ENCODE assay signal across 9 mouse cellular contexts in the genomic region with DNA sequence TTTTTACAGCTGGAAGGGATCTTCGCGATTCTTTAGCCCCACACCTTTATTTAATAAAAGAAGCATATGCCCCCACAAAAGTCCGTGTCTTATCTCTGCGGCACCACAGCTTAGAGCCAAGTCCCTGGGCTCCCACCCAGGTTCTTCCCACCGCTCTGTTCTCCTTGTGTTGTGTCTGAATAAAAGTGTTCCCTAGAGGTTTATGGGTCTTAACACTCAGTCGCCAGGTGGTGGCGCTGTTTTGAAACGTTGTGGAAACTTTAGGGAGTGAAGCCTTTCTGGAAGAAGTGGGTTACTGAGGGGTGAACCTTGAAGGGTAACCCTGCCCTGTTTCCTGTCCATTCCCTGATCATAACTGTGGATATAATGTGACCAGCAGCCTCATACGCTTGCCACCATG.
DNase-seq lines count a peak whose midpoint lies in the region; ATAC-seq lines count a peak whose summit lies in the region.
"Had no signal": no experiment of that assay in that cellular context is flagged by ENCODE, and none has a peak within 500 bp of the region (broad histone marks: within the 10 kb centered on the region; RNA-seq: fewer than 3 reads in every experiment).

No protein-coding gene starts in this region.

- 46% methylated on average over 9 of the region's 9 CpGs for WGBS in limb, embryonic 11.5 days

- H3K27ac ChIP-seq in limb, embryonic 11.5 days (replicated peaks; ENCODE audit: low read depth, low read length), result no peak overlapping the region

- peak; percentile 35 to 54 for DNase-seq in heart, postnatal 10 days
- DNase-seq in heart, adult 11 months, result no peak
- peak; percentile 14 to 15 for DNase-seq in urinary bladder, adult 18-20 months (ENCODE audit: low spot score in 2 of 2)
- no peak for DNase-seq in urinary bladder, postnatal 4 days (ENCODE audit: low spot score in 2 of 2)
- peak; percentile 49 for DNase-seq in limb, embryonic 11.5 days (ENCODE audit: low spot score)
- DNase-seq in T-cell, adult 2 months (ENCODE audit: low spot score), result no peak
- DNase-seq in c-Kit-positive CD71-positive TER-119-positive erythroid progenitor cells, embryonic 14.5 days (ENCODE audit: low spot score), result no peak

- H3K27me3 ChIP-seq in limb, embryonic 11.5 days (ENCODE audit: control insufficient read depth, insufficient read depth, low read length), result no peaks in the 10 kb centered on the region

- no peaks in the 10 kb centered on the region for H3K9me3 ChIP-seq in limb, embryonic 11.5 days (ENCODE audit: control insufficient read depth, low read length)

- no peak overlapping the region for H3K4me2 ChIP-seq in limb, embryonic 11.5 days (ENCODE audit: low read depth, severe bottlenecking)

- no peaks in the 10 kb centered on the region for H3K4me1 ChIP-seq in limb, embryonic 11.5 days (ENCODE audit: control insufficient read depth, insufficient read depth, low read length)

- H3K36me3 ChIP-seq in limb, embryonic 11.5 days (ENCODE audit: control insufficient read depth, insufficient read depth, low read length), result no peaks in the 10 kb centered on the region

- H3K4me3 ChIP-seq in limb, embryonic 11.5 days (ENCODE audit: low read depth, low read length), result no peak overlapping the region
- H3K4me3 ChIP-seq: myocyte had no signal

- intact Hi-C loops in heart, postnatal 10 days (cut with DNase I), result no loop called here

- H3K9ac ChIP-seq in limb, embryonic 11.5 days (ENCODE audit: low read length), result no peak overlapping the region

- ATAC-seq in frontal cortex, adult (ENCODE audit: low TSS enrichment), result peak; percentile 57; the same call in 1 of the 2 replicates
- no peak for ATAC-seq in limb, embryonic 11.5 days (ENCODE audit: insufficient number of reproducible peaks, low FRiP score, low TSS enrichment, low read depth)

Comparison
In these comparisons a context has a peak if more than half of its experiments do, and no peak if none do; other contexts are left out.
1. DNase-seq: peak in heart, postnatal 10 days (2 of 2), urinary bladder, adult 18-20 months (2 of 2) and limb, embryonic 11.5 days (single experiment); none in heart, adult 11 months (single experiment), urinary bladder, postnatal 4 days (0 of 2), T-cell, adult 2 months (single experiment) and c-Kit-positive CD71-positive TER-119-positive erythroid progenitor cells, embryonic 14.5 days (single experiment).